Mouse (Mus musculus): ENCODE data around the gene Tmem120a. TPM values are rescaled to one million over a fixed set of nuclear protein-coding genes. Genes with fewer than 3 reads are reported as not detected.
A peak's percentile ranks its signal among the peaks of the same experiment; 100 is the strongest.

Gene Tmem120a
- total RNA-seq (2021) = 10 to 100 TPM; 15.9 to 17.4 TPM
- long read RNA-seq, experiment 1, transcript Tmem120a-201 (12 exons, 1,559 nt) = major isoform, 40 of 50 reads
- long read RNA-seq, experiment 1, partial matches to known transcripts = 3 of 50 reads
- long read RNA-seq, experiment 1, other reads (novel, unspliced or antisense) = 7 of 50 reads
- long read RNA-seq, experiment 2, transcript Tmem120a-201 (12 exons, 1,559 nt) = major isoform, 20 of 23 reads
- long read RNA-seq, experiment 2, partial matches to known transcripts = 1 of 23 reads
- long read RNA-seq, experiment 2, other reads (novel, unspliced or antisense) = 2 of 23 reads

DNA sequence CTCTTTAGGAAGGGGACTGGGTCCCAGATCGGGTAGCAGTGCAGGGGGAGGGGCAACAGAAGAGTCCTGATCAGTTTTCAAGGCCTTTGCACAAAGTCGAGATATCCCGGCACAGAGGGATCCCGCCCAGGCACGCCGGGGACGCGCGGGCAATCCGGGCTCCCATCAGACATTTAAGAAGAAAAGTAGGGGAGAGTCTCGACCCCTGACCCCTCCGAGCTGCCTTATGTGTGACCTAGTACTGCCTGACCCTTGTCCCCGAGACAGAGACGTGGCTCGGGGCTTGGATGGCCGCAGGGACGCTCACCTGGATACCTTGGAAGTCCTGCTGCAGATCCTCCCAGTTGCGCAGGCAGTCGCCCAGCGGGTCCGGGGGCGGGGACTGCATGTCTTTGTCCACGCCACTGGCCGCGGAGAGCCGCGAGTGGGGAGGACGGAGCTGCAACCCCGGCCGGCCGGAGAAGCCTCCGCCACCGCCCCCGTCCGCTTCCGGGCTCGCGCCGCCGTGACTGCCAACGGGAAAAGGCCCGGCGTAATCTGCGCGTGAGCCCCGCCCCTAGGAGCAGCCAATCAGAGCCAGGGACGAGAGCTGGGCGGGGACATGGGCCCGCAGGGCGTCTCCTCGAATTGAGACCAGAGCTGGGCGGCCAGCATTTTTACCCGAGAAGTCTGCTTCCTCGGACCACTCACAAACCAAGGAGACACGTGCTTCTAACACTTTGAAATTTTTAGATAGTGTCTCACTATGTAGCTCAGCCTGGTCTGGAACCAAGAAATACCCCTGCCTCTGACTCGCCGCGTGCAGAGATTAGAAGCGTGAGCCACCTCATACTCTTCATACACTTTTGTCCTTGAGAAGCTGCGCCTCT, at the start of gene Tmem120a:
TSS of gene Tmem120a (minus strand) at position 708 of the 869 bp plus-strand sequence.
- intact Hi-C loops (cut with DNase I) = no loop called here

DNA sequence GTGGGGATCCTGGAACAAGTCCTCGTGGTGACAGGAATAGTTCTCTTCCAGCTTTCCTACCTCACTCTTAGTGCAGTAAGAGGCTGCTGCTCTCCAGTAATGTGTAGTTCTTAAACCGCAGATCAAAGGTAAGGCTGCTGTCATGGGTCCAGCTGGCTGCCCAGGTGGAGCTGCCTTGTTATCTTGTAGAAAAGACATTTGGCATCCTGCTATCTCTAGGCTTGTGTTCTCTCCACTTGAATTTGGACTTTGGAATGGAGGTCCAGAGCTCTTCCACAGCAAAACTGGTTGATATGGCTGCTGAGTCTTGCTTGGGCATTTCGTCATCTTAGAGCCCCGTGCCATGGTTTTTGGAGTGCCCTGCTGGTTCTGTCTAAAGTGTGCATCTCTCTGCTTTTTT, 38.7 kb upstream of the Tmem120a start:
- intact Hi-C loops (cut with DNase I) = no loop called here
- no peak for DNase-seq (ENCODE audit: low spot score in 2 of 2)

More for the DNA sequence above, at the start of gene Tmem120a:
- peak; percentile 93 to 95 for DNase-seq (ENCODE audit: low spot score in 2 of 2)

DNA sequence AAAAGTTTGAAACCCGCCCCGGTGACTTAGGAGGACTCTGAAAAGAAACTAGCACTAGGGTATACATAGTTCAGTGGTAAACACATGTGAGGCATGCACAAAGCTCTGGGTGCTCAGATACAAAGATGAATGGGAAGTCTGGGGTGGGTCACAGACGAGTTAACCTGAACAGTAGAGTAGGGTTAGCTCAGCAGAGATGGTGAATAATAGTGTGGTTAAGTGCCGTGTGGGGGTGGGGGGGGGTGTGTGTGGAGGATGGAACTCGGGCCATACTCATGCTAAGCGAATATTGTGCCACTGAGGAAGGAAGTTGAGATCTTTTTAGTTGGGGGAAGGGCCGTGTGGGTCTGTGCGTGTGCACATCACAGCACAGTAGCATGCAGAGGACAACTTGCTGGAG, 36.1 kb upstream of the Tmem120a start:
- intact Hi-C loops (cut with DNase I) = no loop called here
- no peak for DNase-seq (ENCODE audit: low spot score in 2 of 2)

DNA sequence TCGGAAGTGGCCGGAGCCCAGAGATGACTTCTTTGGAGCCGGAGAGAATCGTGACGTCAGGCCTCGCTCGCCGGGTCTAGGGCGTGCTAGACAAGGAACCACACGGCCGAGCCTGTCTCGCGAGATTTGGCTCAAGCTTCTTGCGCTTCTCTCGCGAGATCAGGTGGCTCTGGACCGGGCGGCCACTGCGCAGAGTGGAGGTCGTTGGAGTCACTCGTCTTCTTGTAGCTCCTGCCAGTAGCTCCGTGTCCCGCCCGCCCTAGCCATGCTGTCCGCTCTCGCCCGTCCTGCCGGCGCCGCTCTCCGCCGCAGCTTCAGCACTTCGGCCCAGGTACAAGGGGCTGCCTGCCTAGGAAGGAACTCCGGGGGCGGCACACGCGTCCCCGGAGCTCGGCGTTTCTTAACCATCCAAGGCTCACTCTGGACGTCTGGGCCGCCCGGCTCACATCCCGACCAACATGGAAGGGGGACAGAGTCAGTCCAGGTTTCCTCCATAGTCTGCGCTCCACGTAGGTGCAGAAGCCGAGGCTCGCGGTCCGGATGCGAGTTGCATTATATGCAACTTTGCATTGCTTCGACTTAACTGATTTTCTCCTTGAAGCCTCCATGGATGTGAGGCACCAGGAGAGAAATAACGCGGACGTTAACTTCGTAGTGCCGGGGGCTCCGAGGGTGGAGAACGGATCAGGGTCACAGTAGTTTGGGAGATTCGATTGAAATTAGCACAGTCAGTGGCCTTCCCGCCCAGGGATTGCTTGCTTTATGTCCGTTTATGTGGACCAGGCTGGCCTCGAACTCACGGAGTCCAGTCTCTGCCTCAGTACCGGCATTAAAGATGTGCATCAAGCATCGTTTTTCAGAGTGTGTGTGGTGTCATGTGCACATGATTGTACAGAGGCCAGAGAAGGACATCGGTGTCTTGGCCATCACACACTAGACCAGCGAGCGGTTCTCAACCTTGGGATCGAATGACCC, 34.5 kb upstream of the Tmem120a start, which contains the start of gene Mdh2:
TSS of gene Mdh2 (plus strand) at position 10 of the 975 bp plus-strand sequence.
- peak; percentile 100 for DNase-seq (ENCODE audit: low spot score in 2 of 2)
- intact Hi-C loops (cut with DNase I) = no loop called here

DNA sequence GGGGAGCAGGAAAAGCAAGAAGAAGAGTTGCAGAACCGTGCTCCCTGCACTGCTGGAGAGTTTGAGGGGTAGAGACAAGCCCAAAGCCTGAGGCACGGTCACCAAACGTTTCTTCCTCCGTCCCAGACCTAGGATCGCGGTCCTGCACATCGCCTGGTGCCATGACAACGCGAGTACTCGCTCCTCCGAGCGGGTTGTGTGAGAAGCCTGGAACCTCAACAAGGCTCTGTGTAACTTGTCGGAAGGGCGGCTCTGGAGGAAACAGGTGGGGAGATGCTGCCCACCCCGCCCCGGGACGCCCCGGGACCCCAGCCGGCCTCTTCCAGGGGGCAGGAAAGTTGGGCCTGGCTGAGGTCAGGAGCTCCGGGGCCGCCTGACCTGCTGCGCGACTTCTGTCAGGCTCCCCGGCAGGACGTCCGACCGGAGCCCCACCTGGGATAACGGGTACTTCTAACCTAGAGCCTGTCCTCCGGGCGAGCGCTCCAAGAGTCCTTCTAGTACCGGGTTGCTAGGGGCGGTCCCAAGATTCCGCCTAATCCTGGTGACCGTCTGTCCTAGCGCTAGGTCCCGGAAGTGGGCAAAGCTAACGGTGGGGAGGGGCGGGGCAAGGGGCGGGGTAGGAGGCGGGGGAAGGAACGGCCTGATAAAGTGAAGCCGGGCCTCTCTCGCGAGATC, 33.7 kb upstream of the Tmem120a start, which contains the start of gene Styxl1:
TSS of gene Styxl1 (minus strand) at position 590 of the 675 bp plus-strand sequence.
- DNase-seq (ENCODE audit: low spot score in 2 of 2) = peak in 1 of 2 experiments; percentile 38
- intact Hi-C loops (cut with DNase I) = no loop called here

DNA sequence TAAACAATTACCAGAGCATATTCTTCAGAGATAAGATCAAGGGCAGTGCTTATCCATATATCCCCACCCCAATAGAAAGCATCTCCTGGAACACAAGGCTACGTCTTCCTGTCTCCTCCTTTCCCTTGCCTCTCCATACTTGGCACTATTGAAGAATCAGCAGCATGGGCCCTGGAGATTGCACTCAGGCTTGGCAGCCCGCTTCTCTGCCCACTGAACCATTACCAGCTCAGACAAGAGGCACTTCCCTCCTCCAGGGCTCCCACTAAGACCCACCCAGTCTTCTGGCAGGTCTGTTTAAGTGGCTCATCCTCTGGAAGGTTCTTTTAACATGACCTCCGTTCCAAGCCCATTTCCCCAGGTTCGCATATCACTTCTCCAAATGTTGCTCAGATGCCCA, 32.3 kb upstream of the Tmem120a start:
- no peak for DNase-seq (ENCODE audit: low spot score in 2 of 2)
- intact Hi-C loops (cut with DNase I) = no loop called here

DNA sequence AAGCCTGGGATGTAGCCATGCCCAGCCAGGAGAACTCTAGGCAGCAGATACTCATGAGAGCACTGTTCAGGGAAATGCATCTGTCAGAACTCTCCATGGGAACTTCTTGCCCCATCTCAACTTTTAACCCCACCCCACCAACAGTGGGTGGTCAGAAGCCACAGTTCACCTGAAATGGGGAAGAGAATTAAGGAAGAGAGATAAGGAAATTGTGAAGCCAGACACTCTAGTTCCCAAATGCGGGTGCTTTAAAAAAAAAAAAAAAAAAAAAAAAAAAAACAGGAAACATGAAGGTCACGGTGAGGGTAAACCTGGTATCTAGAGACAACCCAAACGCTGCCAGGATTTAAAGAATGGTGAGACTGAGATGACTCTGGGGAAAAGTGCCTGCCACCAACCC, 28.3 kb upstream of the Tmem120a start:
- intact Hi-C loops (cut with DNase I) = no loop called here
- no peak for DNase-seq (ENCODE audit: low spot score in 2 of 2)

DNA sequence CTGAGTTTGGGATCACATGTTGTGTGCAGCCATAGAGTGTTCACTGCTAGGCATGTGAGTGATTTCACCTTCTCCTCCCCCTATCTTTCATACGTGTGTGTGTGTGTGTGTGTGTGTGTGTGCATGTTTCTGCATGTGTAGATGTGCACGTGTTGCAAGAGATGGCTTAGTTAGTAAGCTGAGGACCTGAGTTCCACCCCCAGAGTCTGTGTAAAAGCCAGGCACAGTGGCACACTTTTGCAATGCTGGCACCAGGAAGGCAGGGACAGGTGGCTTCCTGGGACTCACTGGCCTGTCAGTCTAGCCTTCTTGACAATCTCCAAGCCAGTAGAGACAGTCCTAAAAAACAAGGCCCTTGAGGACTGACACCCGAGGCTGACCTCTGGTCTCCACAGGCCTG, 20.7 kb upstream of the Tmem120a start:
- intact Hi-C loops (cut with DNase I) = loop anchor here (5.0 kb wide), 3 partner anchors 133 to 363 kb away; partner anchors contain the start of gene Rhbdd2
- DNase-seq (ENCODE audit: low spot score in 2 of 2) = no peak

DNA sequence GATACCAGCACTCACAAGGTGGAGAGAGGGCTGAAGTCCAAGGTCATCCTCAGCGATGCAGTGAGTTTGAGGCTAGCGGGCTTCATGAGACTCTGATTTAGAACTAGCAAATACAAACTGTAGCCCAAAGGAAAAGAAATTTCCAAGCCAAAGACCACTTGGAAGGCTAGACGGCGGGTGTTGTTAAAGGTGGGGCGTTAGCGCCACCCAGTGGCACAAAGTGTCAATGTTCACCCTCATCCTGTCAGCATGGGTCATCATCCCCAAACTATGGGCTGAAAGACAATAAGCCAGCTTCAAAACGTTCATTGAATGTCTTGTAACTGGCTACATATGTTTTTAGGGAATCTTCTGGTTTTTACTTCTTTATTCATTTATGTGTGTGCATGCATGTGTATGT, 19.3 kb upstream of the Tmem120a start:
- intact Hi-C loops (cut with DNase I) = loop anchor here (1.0 to 5.0 kb wide), 4 partner anchors 131 to 361 kb away; partner anchors contain the start of gene Rhbdd2
- peak; percentile 82 for DNase-seq (ENCODE audit: low spot score in 2 of 2)

DNA sequence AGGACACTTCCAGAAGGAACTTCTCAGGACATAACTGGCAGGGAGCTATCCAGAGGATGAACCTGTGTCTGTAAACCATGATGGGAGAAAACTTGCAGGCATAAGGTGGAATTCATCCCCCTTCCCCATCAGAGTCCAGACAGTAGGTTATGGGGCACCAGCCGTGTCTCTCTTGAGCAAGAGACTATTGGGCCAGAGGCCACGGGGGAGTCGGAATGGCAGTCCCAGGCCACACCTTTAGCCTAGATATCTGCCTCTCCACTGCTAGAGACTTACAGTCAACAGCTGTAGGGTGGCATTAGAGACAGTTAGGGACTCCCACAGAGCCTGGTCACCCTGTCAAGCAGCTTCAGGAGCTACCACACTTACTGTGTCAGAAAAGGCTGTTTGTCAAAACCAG, 17.6 kb upstream of the Tmem120a start:
- intact Hi-C loops (cut with DNase I) = loop anchor here (5.0 kb wide), 3 partner anchors 130 to 360 kb away; partner anchors contain the start of gene Rhbdd2
- DNase-seq (ENCODE audit: low spot score in 2 of 2) = no peak

DNA sequence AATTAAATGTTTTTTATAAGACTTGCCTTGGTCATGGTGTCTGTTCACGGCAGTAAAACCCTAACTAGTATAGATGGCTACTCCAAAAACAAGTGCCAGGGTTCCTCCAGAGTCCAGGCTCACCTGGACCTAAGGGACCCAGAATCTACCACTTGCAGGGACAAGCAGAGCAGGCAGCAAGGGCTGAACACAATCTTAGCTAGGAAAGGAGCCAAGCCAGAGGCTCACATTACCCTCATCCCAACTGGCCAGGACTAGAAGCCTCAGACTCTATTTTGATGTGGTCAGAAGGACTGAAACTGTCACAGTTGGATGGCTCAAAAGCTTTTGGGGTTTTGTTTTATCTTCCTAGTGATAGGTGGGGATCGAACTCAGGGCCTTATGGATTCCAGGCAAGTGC, 7.3 kb upstream of the Tmem120a start:
- intact Hi-C loops (cut with DNase I) = no loop called here
- DNase-seq (ENCODE audit: low spot score in 2 of 2) = no peak

DNA sequence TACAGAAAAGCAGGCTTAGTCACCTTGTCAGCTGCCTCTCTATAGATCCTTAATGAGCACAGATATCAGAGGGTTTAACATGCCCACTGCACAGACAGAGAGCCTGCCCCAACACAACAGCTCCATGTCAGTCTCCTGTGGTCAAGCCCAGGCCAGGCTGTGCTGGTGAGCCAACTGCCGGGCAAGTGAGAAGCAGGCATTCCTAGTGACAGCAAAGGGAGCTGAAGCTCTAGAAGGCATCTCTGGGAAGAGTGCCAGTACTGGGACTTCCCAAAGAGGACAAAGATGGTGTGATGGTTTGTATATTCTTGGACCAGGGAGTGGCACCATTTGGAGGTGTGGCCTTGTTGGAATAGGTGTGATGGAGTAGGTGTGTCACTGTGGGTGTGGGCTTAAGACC, 6.8 kb upstream of the Tmem120a start:
- intact Hi-C loops (cut with DNase I) = no loop called here
- no peak for DNase-seq (ENCODE audit: low spot score in 2 of 2)

DNA sequence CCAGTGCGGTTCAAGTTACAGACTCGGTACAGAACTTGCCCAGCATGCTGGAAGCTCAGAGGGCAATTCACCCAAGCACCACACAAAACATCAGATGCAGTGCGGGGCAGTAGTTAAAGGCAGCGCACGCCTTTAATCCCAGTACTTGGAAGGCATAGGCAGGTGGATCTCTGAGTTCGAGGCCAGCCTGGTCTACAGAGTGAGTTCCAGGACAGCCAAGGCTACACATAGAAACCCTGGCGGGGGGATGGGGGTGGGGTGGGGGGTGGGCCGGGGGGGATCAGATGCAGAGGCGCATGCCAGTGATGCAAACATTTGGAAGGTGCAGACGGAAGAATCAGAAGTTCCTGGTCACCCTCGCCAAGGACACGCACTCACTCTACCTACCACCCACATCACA, 494 bp upstream of the Tmem120a start:
- no peak for DNase-seq (ENCODE audit: low spot score in 2 of 2)
- intact Hi-C loops (cut with DNase I) = no loop called here

DNA sequence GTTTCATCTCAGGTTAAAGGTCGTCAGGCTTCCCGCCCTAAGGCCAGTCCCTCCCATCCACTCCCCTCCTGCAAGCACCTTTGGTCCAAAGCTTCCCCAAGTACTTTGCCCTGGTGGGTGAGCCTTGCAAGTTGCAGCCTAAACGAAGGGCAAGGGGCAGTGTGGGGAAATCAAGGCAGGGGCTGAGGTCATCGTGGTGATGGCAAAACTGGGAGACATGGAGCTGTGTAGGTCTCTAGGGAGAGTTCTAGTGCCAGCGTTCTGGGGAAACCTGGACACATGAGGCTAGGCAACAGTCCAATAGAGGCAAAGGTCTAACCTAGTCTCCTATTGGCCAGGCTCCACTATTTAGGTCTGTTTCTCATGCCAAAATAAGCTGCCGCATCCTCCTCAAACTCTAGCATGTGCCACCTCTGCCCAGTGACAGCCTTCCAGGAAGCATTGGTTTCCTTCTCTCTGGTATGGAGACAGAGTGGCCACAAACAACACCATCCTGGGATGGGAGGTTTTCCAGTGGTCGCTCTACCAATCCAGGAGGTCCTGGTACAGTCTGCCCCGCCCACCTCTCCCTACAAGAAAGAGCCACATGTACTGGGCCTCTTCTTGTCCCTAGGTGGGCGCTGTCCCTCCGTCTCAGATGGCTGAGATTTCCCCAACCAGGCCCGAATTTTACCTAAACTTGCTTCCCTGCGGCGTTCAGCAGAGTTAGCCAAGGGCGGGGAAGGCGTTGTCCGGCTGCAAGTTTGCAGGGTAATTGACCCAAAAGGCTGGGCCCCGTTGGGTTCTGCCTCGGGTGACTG, 1.1 kb downstream of the Tmem120a start:
- intact Hi-C loops (cut with DNase I) = no loop called here
- DNase-seq (ENCODE audit: low spot score in 2 of 2) = peak in 1 of 2 experiments; percentile 74

DNA sequence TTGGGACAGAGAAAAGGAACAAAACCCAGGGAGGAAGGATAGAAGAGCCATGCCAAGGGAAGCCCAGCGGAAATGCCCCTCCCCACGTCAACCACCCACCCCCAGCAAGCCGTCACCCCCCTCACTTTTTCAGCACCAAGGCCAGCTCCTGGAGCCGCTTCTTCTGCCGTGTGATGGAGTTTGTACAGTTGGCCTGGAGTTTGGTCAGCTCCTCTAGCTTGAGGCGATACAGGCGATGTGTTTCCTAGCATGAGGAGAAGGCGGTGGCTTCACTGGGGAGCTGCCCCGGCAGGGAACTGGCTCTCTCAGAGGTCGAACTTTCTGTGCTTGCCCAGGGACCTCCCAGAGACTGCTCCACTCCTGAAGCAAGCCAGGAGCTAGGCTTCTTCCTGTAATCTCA, 2.1 kb downstream of the Tmem120a start:
- DNase-seq (ENCODE audit: low spot score in 2 of 2) = no peak

DNA sequence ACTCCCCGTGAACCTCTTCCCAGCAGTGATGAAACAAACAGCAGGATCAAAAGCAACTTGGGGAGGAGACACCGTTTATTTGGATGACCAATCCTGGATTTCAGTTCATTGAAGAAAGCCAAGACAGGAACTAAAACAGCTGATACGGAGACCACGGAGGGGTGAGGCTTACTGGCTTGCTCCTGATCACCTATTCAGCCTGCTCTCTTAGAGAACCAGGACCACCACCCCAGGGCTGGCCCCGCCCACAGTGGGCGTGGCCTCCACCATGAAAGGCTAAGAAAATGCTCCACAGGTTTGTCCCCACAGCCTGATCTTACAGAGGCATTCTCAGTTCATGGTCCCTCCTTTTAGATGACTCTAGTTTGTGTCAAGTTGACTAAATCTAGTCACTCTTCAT, 6.0 kb downstream of the Tmem120a start:
- no peak for DNase-seq (ENCODE audit: low spot score in 2 of 2)
- intact Hi-C loops (cut with DNase I) = no loop called here

More for the DNA sequence above, 2.1 kb downstream of the Tmem120a start:
- intact Hi-C loops (cut with DNase I) = no loop called here

DNA sequence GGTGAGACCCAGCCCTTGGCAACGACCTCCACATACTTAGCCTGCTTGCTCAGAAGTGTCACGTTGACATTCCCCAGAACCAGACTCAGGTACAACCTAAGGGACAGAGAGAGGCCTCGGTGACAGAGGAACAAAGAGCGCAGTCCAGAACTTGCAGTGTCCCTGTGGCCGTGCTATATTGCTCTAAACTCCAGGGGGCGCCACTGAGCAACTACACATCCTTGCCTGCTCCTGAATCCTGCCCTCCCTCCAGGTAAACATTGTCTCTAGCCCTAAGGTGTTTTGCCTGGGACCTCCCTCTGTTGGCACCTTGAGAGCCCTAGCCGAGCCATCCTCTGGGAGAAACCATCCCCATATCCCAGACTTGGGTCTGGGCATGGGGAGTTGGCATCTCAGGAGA, 7.1 kb downstream of the Tmem120a start:
- intact Hi-C loops (cut with DNase I) = no loop called here
- no peak for DNase-seq (ENCODE audit: low spot score in 2 of 2)

DNA sequence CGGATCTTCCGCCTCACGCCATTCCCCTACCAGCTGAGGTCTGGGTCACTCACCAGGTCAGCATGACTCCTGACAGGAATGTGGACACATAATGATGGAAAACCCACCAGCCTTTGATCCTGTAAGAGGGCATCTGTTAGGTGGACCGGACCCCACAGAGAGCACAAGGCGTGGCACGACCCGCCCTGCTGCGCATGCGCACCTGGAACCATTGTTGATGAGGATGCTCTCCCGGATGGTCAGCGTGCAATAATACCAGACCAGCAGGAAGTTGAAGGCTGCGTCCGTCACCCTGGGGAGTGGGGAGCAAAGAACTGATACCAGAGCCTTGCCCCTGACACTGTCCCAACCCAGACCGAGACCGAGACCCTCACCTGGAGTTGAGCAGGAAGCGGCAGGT, 7.7 kb downstream of the Tmem120a start:
- intact Hi-C loops (cut with DNase I) = no loop called here
- DNase-seq (ENCODE audit: low spot score in 2 of 2) = no peak

Measured in left cerebral cortex, postnatal 14 days (tissue).